Mouse (Mus musculus) lung, postnatal 0 days (tissue): ENCODE measurements around the gene Plpp1.

Experiments used
- CTCF ChIP-seq: IDR thresholded peaks from 2 replicates; pipeline ENCODE4 v1.5.1; 2016; ENCODE audit warnings: antibody characterized with exemption, mild to moderate bottlenecking
- EP300 ChIP-seq: IDR thresholded peaks from 2 replicates; pipeline ENCODE4 v1.6.1; 2016; ENCODE audit warnings: antibody characterized with exemption, mild to moderate bottlenecking, control low read depth

DNA sequence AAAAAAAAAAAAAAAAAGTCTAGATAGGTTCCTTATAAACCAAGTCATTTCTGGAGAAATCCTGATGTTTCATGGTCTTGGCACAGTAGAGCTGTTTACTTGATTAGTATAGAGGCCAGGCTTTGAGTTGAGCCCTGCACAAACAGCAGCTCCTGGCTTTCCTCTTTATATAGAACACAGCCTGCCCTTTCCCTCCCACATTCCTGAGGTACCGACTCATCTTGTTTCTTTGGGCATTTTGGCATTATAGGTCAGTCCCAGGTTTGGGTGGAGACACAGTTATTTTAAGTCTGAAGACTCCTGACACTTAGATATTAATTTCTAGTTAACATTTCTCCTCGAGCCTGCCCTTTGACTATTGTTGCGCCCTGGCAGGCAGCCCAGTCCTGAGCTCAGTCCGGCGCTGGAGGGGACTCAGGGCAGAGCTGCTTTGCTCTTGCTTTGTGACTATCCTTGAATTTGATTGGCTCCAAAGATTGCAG, 61.3 kb downstream of the Plpp1 start:
- TF ChIP-seq CTCF (0 out of 2 replicates have a peak, but pooled peaks have one; percentile 1), EP300 (no peak)
